Mouse (Mus musculus) spleen, adult 2 months (tissue): ENCODE results near the gene H2-T3.

ENCODE experiments used
- CTCF ChIP-seq: fragments of 200-500 bp; IDR thresholded peaks from 2 replicates; pipeline ENCODE4 v1.5.1; 2011; ENCODE audit warnings: mild to moderate bottlenecking, inconsistent platforms; ENCODE audit not compliant: insufficient read depth, insufficient read length, insufficient replicate concordance; ENCODE audit errors: extremely low read depth
- POLR2A ChIP-seq: fragments of 200-500 bp; IDR thresholded peaks from 2 replicates; pipeline ENCODE4 v1.6.1; 2011; ENCODE audit warnings: low read depth, low read length, inconsistent platforms

- TF ChIP-seq POLR2A (no peak), CTCF (no peak)
These were observed 47.3 kb upstream of the H2-T3 start for GRCm38 (mm10) chr17:36237321-36237921.
